Mouse (Mus musculus) c-Kit-positive CD71-positive TER-119-negative erythroid progenitor cells, embryonic 14.5 days (primary cell): ENCODE data around the gene Gbe1.

Experiments
- DNase-seq: peaks from one replicate; pipeline ENCODE4 v3.0.0-alpha.2; 2013; ENCODE audit warnings: low read depth

The Gbe1 gene

DNA sequence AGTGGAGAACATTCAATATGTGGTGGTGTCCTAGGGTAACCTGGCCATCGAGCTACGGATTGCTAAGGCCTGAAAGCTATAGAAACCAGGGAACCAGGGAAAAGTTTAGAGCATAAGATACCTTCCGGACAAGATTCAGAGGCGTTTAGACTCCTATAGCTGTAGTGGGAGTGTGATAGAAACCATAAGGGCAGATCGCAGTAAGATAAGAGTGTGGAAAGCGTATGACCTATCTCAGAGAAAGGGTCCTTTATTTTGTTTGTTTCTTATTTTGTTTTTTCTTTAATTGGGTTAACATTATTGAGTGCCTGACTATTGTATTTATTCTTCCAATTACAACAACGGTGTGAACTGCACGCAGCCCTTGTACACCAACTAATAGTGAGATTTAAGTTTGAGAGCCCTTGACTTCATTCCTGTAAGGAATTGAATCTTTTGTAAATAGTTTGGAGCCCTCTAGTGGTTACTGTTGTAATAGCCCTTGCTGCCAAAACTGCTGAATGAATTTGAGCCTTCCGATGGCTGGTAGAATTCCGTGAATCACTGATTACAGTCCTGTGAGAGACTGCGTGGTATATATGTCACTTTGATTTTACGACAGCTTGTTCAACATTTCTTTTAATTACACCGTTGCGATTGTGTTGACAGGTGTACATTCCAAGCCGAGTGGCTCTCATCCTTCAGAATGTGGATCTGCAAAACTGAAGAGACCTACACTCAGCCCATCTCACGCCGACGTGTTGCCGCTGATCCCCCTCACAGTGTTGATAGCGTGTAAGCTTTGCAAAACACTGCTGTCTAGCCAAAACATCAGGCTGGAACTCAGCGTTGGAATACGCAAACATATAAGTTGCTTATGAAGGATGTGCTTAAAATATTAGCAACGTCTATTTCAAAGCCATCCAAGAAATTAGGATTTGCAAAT is 254.9 kb downstream of the Gbe1 start:
- peak; percentile 11 for DNase-seq

DNA sequence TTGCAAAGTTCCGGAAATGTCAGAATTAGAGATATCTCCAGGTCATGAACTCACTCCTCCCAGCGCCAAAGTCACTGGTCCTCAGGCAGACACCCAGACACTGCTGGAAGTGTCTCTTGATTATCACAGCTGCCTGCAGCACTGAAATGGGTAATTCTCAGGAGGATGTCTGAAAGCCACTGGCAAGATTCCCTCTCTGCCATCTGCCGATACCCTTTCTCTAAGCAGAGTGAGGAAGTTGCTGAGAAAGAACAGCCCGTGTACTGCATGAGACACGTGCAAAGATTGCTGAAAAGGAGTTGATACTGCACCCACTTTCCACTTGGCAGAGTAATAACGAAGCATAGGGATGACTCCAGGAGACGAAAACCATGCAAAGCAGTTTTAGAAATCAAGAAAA is 272.2 kb downstream of the Gbe1 start:
- no peak for DNase-seq

DNA sequence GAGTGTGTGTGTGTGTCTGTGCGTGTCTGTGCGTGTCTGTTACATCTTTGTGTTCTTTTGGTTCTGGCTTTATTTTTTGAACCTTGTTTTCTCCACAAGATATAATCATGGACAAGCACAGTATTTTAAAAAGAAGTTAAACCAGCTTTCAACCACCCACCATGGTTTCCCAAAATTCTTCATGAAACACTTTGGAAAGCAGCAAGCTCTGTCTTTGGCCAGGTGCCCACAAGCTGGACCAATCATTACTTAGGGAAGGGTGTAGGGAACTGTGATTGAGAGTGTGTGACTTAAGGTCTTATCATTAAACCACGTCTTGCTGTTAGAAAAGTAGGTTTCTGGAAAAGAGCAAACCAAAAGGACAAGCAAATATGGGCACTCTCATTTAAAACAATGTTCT is 288.6 kb downstream of the Gbe1 start:
- DNase-seq, result no peak

DNA sequence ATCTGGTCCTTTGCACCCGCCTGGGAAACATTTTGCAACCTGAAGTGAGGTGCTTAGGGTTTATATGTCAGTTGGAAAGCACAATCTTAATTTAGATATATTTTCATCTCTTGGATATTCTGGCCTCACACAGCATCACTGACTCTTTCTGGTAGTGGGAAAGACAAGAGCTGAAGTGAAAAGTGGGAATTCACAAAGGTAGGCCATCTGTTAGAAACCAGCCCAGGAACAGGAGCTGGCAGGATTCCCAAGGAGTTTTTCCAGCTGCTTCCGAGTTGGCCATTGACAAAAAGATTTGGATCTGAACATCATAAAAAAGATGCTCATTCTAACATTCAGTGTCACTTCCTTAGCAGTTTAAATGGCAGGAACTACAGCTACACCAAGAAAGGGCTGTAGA is 294.6 kb downstream of the Gbe1 start:
- DNase-seq, result no peak

DNA sequence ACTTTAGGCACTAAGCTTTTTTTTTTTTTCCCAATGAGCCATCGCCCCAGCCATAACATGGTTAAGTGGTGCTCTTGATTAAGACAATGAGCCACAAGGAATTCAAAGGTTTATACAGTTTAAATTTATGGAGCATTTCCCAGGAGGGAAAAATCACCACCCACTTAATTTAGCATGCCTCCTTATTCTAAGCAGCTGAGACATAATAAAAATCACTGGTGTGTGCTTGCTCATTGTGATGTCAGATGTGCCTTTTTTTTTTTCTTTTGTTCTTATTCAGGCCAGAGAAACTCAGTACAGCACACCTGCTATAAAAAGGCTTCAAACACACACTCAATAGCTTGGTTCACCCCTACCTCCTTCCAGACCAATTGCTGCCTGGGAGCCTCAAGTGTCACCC is 303.9 kb downstream of the Gbe1 start:
- DNase-seq, result no peak

DNA sequence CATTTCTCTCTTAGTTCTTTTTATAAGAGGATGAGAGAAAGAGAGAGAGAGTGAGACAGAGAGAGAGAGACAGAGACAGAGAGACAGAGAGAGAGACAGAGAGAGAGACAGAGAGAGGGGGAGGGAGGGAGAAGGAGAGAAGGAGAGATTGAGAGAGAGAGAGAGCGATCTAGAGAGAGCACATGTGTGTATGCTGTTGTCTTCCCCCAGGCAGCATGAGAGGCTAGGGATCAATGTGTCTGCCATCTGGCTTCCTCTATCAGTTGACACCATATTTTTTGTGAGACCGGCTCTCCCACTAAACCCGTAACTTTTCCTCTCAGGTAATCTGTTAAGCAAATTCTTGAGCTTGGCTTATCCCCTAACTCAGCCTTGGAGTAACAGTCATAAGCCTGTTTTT is 304.4 kb downstream of the Gbe1 start:
- DNase-seq, result no peak
